Mouse (Mus musculus): ENCODE data around the gene Ap4b1.
A peak's percentile ranks its signal among the peaks of the same experiment; 100 is the strongest.

The Ap4b1 gene

GRCm38 (mm10) chr3:103852565-103853299 is 43.4 kb downstream of the Ap4b1 start:
- peak; percentile 72 for DNase-seq (ENCODE audit: low read depth, low spot score)

GRCm38 (mm10) chr3:103853804-103854203 is 44.5 kb downstream of the Ap4b1 start:
- DNase-seq (ENCODE audit: low read depth, low spot score): no peak

GRCm38 (mm10) chr3:103857036-103857805 is 47.9 kb downstream of the Ap4b1 start:
- no peak for DNase-seq (ENCODE audit: low read depth, low spot score)

- DNase-seq (ENCODE audit: low read depth, low spot score): no peak
Measured at GRCm38 (mm10) chr3:103857977-103858563, 48.8 kb downstream of the Ap4b1 start.

- DNase-seq (ENCODE audit: low read depth, low spot score): no peak
Measured at GRCm38 (mm10) chr3:103858881-103859801, 49.8 kb downstream of the Ap4b1 start, which contains the start of gene Ptpn22. Gene Ptpn22 (plus strand): TSS chr3:103859795.

GRCm38 (mm10) chr3:103859851-103860391 is 50.6 kb downstream of the Ap4b1 start:
- DNase-seq (ENCODE audit: low read depth, low spot score): no peak

GRCm38 (mm10) chr3:103862721-103863220 is 53.5 kb downstream of the Ap4b1 start:
- DNase-seq (ENCODE audit: low read depth, low spot score): no peak

- DNase-seq (ENCODE audit: low read depth, low spot score): no peak
Measured at GRCm38 (mm10) chr3:103864200-103864599, 54.9 kb downstream of the Ap4b1 start.

- no peak for DNase-seq (ENCODE audit: low read depth, low spot score)
Measured at GRCm38 (mm10) chr3:103867424-103867971, 58.2 kb downstream of the Ap4b1 start.

- no peak for DNase-seq (ENCODE audit: low read depth, low spot score)
Measured at GRCm38 (mm10) chr3:103868008-103868407, 58.7 kb downstream of the Ap4b1 start.

Data from A20 (cell line).